Mouse (Mus musculus): ENCODE data around the gene Gm42906. TPM values are rescaled to one million over a fixed set of nuclear protein-coding genes. Genes with fewer than 3 reads are reported as not detected.
A peak's percentile ranks its signal among the peaks of the same experiment; 100 is the strongest.

Gene Gm42906
- polyA plus RNA-seq, 1 experiment from 2014 or later = not detected

- Histone ChIP-seq H3K4me2 (replicated peaks; ENCODE audit: low read depth) (no peak overlapping the region), H3K9ac (ENCODE audit: low read depth, low read length) (no peak overlapping the region), H3K9me3 (ENCODE audit: control insufficient read depth) (no peaks in the 10 kb centered on the region), H3K27ac (ENCODE audit: low read depth, low read length) (no peak overlapping the region), H3K4me1 (replicated peaks; ENCODE audit: control insufficient read depth, insufficient read depth, low read length) (no peaks in the 10 kb centered on the region), H3K27me3 (replicated peaks; ENCODE audit: control insufficient read depth, insufficient read depth, low read length) (no peaks in the 10 kb centered on the region), H3K4me3 (ENCODE audit: low read depth, low read length) (no peak overlapping the region), H3K36me3 (ENCODE audit: control insufficient read depth, insufficient read depth) (no peaks in the 10 kb centered on the region)
- TF ChIP-seq CTCF (IDR thresholded peaks at IDR 0.05; ENCODE audit: low read depth) = no peak
- ATAC-seq = no peak
- WGBS = 65% methylated on average over 2 of the region's 2 CpGs
Measured at GRCm38 (mm10) chr5:151417421-151418038, 10.4 kb downstream of the Gm42906 start.

- H3K27me3 ChIP-seq (replicated peaks; ENCODE audit: control insufficient read depth, insufficient read depth, low read length) = no peaks in the 10 kb centered on the region
- no peak for TF ChIP-seq CTCF (IDR thresholded peaks at IDR 0.05; ENCODE audit: low read depth)
- H3K4me2 ChIP-seq (replicated peaks; ENCODE audit: low read depth) = no peak overlapping the region
- H3K4me1 ChIP-seq (replicated peaks; ENCODE audit: control insufficient read depth, insufficient read depth, low read length) = no peaks in the 10 kb centered on the region
- H3K9me3 ChIP-seq (ENCODE audit: control insufficient read depth) = no peaks in the 10 kb centered on the region
- no peak overlapping the region for H3K9ac ChIP-seq (ENCODE audit: low read depth, low read length)
- no peak overlapping the region for H3K27ac ChIP-seq (ENCODE audit: low read depth, low read length)
- no peak for ATAC-seq
- H3K36me3 ChIP-seq (ENCODE audit: control insufficient read depth, insufficient read depth) = no peaks in the 10 kb centered on the region
- 13% methylated on average over 1 of the region's 1 CpGs for WGBS
- no peak overlapping the region for H3K4me3 ChIP-seq (ENCODE audit: low read depth, low read length)
Measured at GRCm38 (mm10) chr5:151416988-151417387, 11.0 kb downstream of the Gm42906 start.

GRCm38 (mm10) chr5:151413617-151414016 lies 14.3 kb downstream of the Gm42906 start:
- Histone ChIP-seq H3K27ac (ENCODE audit: low read depth, low read length) (no peak overlapping the region), H3K27me3 (replicated peaks; ENCODE audit: control insufficient read depth, insufficient read depth, low read length) (no peaks in the 10 kb centered on the region), H3K4me2 (replicated peaks; ENCODE audit: low read depth) (no peak overlapping the region), H3K36me3 (ENCODE audit: control insufficient read depth, insufficient read depth) (no peaks in the 10 kb centered on the region), H3K4me1 (replicated peaks; ENCODE audit: control insufficient read depth, insufficient read depth, low read length) (no peaks in the 10 kb centered on the region), H3K4me3 (ENCODE audit: low read depth, low read length) (no peak overlapping the region), H3K9me3 (ENCODE audit: control insufficient read depth) (no peaks in the 10 kb centered on the region), H3K9ac (ENCODE audit: low read depth, low read length) (no peak overlapping the region)
- TF ChIP-seq CTCF (IDR thresholded peaks at IDR 0.05; ENCODE audit: low read depth) = no peak
- ATAC-seq = no peak
- 64% methylated on average over 3 of the region's 3 CpGs for WGBS

GRCm38 (mm10) chr5:151412666-151413463 lies 15.1 kb downstream of the Gm42906 start:
- H3K27ac ChIP-seq (ENCODE audit: low read depth, low read length) = no peak overlapping the region
- H3K4me2 ChIP-seq (replicated peaks; ENCODE audit: low read depth) = no peak overlapping the region
- no peaks in the 10 kb centered on the region for H3K9me3 ChIP-seq (ENCODE audit: control insufficient read depth)
- 36% methylated on average over 11 of the region's 11 CpGs for WGBS
- H3K27me3 ChIP-seq (replicated peaks; ENCODE audit: control insufficient read depth, insufficient read depth, low read length) = no peaks in the 10 kb centered on the region
- no peaks in the 10 kb centered on the region for H3K36me3 ChIP-seq (ENCODE audit: control insufficient read depth, insufficient read depth)
- H3K4me1 ChIP-seq (replicated peaks; ENCODE audit: control insufficient read depth, insufficient read depth, low read length) = no peaks in the 10 kb centered on the region
- no peak overlapping the region for H3K9ac ChIP-seq (ENCODE audit: low read depth, low read length)
- no peak for TF ChIP-seq CTCF (IDR thresholded peaks at IDR 0.05; ENCODE audit: low read depth)
- ATAC-seq = no peak
- H3K4me3 ChIP-seq (ENCODE audit: low read depth, low read length) = no peak overlapping the region

GRCm38 (mm10) chr5:151410006-151410405 lies 18.0 kb downstream of the Gm42906 start:
- H3K9me3 ChIP-seq (ENCODE audit: control insufficient read depth) = no peaks in the 10 kb centered on the region
- H3K9ac ChIP-seq (ENCODE audit: low read depth, low read length) = no peak overlapping the region
- no peak for TF ChIP-seq CTCF (IDR thresholded peaks at IDR 0.05; ENCODE audit: low read depth)
- no peak overlapping the region for H3K27ac ChIP-seq (ENCODE audit: low read depth, low read length)
- no peaks in the 10 kb centered on the region for H3K36me3 ChIP-seq (ENCODE audit: control insufficient read depth, insufficient read depth)
- no peaks in the 10 kb centered on the region for H3K4me1 ChIP-seq (replicated peaks; ENCODE audit: control insufficient read depth, insufficient read depth, low read length)
- no peaks in the 10 kb centered on the region for H3K27me3 ChIP-seq (replicated peaks; ENCODE audit: control insufficient read depth, insufficient read depth, low read length)
- no peak overlapping the region for H3K4me2 ChIP-seq (replicated peaks; ENCODE audit: low read depth)
- WGBS = 38% methylated on average over 3 of the region's 3 CpGs
- no peak overlapping the region for H3K4me3 ChIP-seq (ENCODE audit: low read depth, low read length)
- ATAC-seq = peak; percentile 54; the same call in 1 of the 2 replicates

GRCm38 (mm10) chr5:151409282-151409681 lies 18.7 kb downstream of the Gm42906 start:
- Histone ChIP-seq H3K4me1 (replicated peaks; ENCODE audit: control insufficient read depth, insufficient read depth, low read length) (no peaks in the 10 kb centered on the region), H3K27ac (ENCODE audit: low read depth, low read length) (no peak overlapping the region), H3K4me2 (replicated peaks; ENCODE audit: low read depth) (no peak overlapping the region), H3K9me3 (ENCODE audit: control insufficient read depth) (no peaks in the 10 kb centered on the region), H3K9ac (ENCODE audit: low read depth, low read length) (no peak overlapping the region), H3K4me3 (ENCODE audit: low read depth, low read length) (no peak overlapping the region), H3K36me3 (ENCODE audit: control insufficient read depth, insufficient read depth) (no peaks in the 10 kb centered on the region), H3K27me3 (replicated peaks; ENCODE audit: control insufficient read depth, insufficient read depth, low read length) (no peaks in the 10 kb centered on the region)
- no peak for TF ChIP-seq CTCF (IDR thresholded peaks at IDR 0.05; ENCODE audit: low read depth)
- 27% methylated on average over 1 of the region's 1 CpGs for WGBS
- no peak for ATAC-seq
